Mouse (Mus musculus) adrenal gland (tissue): ENCODE measurements around the gene Meis3.

Experiments used
- intact Hi-C: fragments of 180-260 bp; cut with DNase I; formaldehyde crosslinking; loops from one replicate; pipeline ENCODE4 v1.15.1; 2025

Meis3 gene

DNA sequence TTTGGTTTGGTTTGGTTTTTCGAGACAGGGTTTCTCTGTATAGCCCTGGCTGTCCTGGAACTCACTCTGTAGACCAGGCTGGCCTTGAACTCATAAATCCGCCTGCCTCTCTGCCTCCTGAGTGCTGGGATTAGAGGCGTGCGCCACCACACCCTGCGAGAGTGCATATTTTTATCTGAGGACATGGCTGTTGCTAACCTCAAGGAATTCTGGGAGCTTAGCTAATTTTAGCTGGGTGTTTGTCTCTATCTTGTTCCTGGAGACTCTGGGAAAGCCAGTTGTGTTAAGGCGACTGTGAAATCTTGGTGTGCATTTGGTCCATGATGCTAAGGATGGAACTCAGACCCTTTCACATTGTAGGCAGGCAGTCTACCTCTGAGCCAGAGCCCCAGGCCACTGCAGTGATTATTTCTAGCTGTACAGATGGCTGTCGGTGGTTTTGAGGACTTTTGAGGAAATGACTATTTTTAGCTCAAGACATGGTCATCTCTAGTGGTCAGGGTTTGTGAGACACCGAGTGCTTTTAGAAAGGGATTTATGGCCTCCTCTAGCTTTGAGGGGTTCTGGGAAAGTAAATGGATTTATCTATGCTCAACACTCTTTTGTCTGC is 18.7 kb upstream of the Meis3 start:
- intact Hi-C loops, result no loop called here

DNA sequence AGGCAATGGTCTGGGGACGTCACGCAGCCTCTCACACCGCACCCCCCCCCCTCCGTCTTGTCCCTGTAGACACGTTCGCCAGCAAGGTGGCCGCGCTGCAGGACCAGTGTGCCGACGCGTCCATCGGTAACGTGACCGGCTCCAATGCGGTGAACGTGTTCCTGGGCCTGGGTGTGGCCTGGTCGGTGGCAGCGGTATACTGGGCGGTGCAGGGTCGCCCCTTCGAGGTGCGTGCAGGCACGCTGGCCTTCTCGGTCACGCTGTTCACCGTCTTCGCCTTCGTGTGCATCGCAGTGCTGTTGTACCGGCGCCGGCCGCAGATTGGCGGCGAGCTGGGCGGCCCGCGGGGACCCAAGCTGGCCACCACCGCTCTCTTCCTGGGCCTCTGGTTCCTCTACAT is 16.2 kb upstream of the Meis3 start:
- intact Hi-C loops, result no loop called here

DNA sequence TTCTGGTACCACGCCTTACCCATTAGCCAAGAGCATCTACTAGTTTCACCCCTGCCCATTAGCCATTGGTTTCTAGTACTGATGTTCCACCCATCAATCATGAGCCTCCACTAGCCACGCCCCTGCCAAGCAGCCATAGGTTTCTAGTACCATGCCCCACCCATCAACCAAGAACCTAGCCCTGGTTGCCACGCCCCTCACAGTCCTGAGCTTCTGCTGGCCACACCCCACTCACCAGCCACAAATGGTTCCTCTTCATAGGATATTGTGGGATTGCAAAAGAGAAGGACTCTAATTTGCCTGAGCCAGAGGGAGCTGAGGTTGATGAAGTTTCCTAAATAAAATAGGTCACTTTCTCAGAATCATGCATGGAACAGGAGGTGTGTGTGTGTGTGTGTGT is 14.2 kb upstream of the Meis3 start:
- intact Hi-C loops, result no loop called here

DNA sequence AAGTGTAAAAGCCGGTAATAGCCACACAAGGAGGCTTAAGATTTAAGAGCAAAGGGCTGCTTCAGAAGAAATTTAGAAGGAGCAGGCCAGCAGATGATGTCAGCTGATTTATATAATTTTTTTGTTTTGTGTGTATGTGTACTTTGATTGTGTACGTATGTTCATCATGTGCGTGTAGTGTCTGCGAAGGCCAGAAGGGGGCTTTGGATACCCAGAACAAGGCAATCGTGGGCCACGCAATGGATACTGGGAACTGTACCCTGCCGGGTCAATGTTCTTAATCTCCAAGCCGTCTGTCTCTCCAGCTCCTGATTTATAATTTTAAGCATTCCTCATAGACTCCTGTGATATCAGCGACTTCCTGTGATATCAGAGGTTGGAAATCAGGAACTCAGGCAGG is 13.6 kb upstream of the Meis3 start:
- intact Hi-C loops, result no loop called here

DNA sequence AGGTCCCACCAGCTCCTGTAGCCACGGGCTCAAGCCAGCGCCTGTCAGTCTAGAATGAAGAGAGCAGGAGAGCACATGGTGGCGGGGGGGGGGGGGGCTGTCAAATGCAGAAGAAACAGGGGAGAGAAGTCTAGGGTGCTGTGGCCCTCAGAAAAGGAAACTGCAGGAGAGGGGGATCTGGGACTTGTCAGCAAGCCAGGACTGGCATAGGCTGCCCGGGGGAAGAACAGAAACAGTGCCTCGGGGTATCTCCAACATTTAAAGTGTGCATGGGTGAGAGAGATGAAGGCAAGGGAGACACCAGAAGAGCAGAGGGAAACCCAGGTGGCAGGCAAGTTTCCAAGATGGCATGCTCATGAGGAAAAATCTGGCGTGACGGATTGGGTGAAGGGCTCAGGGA is 12.9 kb upstream of the Meis3 start:
- intact Hi-C loops, result no loop called here

DNA sequence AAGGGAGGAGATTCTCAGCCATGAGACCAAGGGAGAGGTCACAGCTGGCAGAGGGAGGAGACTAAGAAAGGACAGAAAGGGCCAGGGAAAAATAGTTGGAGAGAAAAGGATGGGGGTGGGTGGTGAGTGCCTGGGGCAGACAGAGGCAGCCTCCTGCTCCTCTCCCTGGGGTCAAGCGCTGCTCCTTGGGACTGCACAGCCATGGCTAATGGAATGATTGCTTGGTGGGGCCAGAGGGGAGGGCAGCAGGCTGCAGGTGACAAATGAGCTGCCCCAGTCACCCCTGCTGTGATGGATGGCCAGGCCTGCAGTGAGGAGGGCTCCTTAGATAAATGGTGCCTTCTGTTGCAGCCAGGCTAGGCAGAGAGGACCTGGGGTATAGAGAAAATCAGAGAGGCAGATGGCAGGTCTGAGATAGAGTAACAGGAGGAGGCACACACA is 2.7 kb upstream of the Meis3 start:
- intact Hi-C loops, result no loop called here

DNA sequence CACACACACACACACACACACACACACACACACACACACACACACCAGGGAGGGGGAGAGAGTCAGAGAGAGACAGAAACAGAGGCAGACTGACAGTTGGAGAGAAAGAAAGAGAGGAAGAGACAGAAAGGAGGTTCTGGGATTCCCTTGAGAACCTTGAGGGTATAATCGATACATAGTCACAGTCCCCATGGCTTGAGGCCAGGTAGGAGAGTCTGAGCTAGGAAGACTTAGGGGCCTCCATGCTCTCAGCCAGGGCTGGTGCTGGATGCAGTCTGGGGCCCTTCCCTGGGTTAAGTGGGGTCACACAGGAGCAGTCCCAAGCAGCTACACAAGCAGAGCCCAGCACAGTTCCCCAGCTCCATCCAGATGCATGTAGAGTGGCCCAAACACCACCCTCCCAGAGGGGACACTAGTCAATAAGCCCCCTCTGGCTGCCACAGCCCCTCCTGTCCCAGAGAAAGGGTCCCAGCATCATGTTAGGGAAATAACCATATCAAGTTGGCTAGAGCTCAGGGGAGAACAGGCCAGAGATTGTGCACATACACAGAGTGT is 2.2 kb upstream of the Meis3 start:
- intact Hi-C loops, result no loop called here

DNA sequence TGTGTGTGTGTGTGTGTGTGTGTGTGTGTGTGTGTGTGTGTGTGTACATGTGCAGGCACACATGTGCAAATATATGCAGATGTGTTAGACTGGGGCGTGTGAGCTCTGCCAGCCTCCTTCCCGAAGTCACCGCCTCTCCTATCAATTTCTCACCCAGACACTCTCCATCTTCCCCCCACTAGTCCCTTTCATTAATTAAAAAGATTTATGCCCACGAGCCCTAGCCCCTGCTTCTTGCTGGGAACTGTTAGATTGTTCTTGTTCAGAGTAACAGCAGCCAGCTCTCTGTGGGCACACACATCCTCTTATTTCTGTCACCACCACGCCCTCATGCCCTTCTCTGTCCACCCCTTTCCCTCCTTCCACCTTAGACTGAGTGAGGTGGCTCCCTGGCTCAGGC is 1.7 kb upstream of the Meis3 start:
- intact Hi-C loops, result no loop called here

DNA sequence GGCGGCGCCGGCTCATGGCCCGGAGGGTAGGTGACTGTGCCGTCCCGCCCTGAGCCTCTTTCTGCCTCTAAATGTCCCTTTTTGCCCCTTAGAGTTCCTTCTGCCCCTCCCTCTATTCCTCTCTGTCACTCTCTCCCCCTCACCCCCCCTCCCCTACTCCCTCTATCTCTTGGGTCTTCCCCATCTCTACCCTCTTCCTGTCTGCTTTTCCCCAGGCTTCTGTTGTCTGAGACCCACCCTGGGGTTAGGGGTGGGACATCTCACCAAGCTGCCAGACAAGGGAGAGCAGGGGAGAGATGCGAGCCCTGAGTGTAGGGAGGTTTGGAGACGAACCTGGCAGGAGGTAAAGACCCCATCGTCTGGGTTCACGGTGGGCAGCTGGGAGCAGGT is 647 bp downstream of the Meis3 start:
- intact Hi-C loops, result no loop called here

DNA sequence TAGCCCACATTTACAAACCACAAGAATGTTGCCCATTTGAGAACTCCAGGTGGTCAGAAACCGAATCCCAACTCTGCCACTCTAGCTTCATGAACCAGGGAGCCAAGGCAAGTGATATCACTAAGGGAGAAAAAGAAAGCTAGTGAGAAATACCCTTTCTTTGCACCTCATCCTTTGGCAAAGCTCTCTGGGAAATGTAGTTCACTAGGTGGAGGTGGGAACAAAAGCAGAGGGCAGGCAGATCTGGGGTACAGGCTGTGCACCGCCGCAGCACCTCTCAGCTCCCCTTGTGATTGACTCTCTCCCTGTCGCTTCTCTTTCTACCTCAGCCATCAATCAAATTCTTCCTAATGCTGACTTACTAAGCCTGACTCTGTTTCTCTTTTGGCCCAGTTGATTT is 3.2 kb downstream of the Meis3 start:
- intact Hi-C loops, result no loop called here

DNA sequence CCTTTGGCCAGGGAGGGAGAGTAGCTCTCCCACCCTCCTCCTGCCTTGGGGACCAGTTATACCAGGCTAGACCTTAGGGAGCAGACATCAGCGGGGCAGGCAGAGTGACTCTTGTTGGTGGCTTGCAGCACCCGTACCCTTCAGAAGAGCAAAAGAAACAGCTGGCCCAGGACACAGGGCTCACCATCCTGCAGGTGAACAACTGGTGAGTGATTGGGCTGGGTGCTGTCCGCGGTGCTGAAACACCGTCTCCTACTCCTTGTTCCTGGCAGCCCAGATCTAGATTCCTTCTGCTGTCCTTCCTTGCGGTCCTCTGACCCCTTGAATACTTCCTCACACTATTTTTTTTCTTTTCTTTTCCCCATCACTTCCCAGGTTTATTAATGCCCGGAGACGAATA is 8.8 kb downstream of the Meis3 start:
- intact Hi-C loops, result loop anchor here (10.0 kb wide), 1 partner anchor 191 kb away; no protein-coding TSS in a partner anchor

DNA sequence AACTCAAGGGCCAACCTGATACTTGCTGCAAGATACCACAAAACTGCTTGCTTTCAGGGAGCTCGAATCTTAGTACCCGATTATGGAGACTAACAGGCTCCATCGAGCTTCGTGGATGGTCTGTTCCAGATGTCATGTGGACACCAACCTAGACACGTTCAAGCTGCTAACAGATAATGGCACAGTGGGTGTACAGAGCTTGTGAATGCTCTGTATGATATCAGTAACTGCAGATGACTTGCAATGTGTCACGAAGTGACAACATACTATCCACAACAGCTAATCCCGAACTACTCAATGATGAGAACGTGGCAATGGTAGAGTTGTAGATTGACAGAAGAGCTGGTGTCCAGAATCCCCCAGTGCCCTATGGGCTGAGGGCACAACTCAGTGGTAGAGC is 12.6 kb downstream of the Meis3 start:
- intact Hi-C loops, result loop anchor here (10.0 kb wide), 1 partner anchor 187 kb away; no protein-coding TSS in a partner anchor

DNA sequence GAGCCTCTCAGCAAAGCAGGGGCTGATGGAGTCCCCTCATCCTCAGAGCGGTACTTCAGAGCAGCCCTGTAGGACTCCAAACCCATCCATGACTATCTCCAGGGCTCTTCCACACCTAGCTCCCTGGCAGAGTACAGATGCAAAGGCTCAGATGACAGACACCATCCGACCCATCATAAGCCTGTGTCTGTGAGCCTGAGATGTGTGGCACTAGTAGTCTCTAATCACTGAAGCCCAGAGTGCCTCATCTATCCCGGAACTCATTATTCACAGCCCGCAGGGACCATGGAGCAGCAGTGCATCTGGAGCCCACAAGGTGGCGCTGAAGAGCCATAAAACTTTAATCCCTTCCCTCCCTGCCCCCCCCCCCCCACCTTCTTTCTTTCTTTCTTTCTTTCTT is 17.4 kb downstream of the Meis3 start:
- intact Hi-C loops, result loop anchor here (1.0 kb wide), 1 partner anchor 71 kb away; no protein-coding TSS in a partner anchor

DNA sequence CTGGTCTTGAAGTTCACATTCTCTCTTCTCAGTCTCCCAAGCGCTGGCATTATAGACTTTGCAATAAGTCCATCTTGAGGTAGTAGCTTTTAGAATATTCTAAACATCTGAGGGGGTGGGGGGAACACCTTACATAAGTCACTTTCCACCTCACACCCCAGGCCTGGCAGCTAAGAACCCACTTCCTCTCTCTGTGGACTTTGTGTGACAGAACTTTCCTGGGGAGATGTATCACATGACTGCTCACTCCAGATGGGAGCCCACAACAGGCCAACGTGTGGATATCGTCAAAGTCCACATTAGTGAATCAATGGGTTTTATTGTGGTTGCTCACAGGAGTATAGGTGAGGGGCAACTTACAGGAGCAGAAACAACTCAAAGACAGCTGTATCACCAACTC is 18.8 kb downstream of the Meis3 start:
- intact Hi-C loops, result no loop called here

DNA sequence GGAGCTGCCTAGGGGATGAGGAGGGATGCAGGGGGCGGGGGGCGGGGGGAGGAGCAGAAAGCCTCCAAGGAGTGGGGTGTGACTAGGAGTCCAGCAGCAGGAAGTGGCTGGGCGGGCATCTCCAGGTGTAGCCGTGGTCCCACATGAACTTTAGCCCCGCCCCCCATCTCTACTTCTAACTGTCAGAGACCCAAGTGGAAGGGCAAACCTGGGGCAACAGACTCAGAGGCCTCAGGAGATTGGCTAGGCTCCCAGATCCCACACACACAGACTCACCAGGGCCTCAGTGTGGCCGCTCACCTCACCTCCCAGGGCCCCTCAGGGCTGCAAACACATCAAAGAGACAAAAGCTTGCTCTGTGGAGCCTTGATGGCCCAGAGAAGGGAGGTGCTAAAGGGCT is 21.7 kb downstream of the Meis3 start:
- intact Hi-C loops, result no loop called here

DNA sequence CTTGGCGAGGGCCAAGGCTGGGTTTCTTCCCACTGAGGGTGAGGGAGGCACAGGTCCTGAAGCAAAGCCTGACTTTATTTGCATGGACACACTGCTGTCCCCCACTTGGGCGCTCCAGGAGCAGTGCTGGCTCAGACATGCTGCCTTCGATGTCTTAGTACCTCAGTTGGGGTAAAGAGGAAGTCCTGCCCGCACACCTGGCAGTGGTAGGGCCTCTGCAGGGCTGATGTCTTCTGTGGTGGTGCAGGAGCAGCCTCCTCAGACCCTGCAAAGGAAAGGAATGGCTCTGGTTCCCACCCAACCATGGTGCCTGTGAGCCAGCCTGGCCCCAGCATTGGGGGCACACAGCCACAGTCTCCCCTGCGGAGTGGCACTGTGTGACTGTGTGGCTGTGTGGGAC is 22.3 kb downstream of the Meis3 start:
- intact Hi-C loops, result no loop called here

DNA sequence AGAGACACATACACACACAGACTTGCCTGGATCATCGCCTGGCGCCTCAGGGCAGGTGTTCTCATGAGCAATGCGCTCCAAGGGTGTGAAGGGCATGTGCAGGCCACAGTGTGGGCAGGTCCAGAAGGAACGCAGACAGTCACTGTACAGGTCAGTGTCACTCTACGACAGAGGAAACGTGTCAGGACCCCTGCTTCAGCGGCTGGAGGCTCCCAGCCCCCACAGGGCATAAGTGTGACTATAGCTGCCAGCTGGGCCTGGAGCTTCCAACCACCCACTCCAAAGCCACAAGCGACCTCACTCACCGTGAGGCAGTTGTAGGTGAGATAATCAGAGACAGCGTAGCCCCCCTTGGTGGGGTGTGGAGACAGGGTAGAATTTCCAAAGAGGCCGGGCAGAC is 23.6 kb downstream of the Meis3 start:
- intact Hi-C loops, result no loop called here

DNA sequence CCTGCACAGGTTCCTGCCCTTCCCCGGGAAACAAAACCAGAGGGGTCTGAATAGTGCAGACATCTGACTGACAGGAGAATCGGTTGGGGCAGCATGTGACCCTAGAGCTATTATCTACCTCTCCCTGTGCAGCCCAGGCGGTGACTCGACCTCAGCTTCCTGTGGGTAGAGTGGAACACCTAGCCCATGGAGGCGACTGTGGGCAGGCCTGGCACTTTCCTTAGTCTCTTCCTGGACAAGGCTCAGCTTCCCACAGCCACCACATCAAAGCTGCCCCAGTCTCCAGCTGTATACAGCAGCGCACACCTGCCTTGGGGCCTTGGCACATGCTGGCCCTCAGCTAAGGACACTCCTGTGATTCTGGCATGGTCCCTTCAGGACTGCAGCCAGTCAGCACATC is 26.2 kb downstream of the Meis3 start:
- intact Hi-C loops, result no loop called here

DNA sequence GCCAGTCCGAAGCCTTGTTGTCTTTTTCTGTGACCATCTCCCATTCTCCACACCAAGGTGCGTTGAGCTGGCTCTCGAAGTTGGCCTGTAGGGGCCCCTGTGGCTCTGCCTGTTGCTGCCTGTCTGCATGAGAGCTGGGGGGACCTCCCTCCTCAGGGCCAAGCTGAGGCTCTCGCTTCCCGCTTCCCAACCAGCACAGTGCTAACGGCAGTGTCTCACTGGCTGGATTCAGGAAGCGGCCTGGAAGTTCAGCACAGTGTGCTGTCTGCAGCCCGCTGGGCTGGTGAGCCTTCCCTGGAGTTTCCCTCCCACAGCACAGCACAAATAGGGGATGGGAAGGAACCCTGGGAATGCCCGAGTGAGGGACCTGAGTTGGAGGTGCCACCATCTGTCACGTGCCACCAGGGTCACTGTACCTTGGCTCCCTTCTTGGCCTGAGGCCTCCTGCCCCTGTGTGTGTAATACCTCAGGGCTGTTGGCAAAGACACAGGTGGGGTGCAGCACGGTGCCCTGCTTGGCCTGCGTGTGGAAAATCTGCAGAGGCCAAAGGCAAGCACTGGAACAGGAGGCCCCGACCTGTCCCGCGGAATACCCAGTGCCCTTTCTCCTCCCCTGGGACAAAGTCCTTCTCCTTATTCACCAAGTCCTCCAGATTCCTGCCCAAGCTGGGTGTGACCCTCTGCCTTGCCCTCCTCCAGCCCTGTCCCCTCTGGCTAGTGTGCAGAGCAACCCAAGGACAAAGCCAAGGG is 28.0 kb downstream of the Meis3 start:
- intact Hi-C loops, result no loop called here

DNA sequence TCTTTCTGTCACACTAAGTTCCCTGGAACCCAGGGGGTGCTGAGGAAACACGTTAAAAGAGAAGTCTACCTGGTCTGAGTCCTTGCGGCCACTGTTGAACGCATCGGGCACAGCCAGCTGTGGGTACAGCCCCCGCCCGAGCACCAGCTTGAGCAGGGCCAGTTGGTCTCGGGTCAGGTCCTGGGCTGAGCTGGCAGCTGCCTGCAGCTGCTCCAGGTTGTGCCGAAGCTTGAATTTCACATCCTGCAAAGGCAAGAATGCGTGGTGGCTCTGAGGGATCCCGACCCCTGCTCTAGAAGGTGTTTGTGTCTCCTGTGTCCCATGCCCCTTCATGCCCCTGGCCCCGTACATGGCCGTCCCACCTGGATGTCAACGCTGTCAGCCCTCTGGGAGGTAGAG is 28.6 kb downstream of the Meis3 start:
- intact Hi-C loops, result no loop called here

DNA sequence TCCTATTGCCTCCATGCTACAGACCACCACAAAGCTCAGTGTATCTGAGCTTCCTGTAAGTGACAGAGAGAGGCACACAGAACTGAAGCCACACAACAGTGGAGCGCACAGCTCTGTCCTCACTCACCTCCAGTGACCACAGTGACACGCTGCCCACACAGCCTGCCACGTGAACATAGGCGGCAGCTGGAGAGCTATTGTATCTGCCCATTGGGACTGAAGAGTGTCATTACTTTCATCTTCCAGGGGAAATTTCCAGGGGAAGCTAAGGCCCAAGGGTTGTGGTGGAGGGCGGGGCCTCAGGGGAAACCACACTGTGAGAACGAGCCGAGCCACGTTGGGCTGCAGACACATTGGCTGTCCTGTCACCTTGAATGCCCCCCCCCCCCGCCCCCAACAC is 29.9 kb downstream of the Meis3 start:
- intact Hi-C loops, result no loop called here

DNA sequence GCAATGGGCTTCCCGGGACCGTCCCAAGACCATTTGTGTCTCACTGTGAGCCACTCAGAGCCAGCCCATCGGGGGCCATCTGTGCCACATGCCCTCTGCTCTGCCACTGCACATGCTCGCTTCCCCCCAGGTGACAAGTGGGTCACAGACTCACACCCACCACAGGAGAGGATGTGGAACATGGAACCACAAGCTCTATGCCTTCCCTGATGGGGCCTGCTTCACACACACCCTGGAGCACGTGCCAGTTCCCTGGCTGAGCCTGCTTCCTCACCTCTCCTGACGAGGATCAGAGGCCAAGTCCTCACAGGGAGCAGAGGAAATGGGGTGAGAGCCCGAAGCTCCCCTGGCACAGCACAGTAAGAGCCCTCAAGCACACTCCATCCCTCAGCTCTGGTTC is 32.2 kb downstream of the Meis3 start:
- intact Hi-C loops, result no loop called here

DNA sequence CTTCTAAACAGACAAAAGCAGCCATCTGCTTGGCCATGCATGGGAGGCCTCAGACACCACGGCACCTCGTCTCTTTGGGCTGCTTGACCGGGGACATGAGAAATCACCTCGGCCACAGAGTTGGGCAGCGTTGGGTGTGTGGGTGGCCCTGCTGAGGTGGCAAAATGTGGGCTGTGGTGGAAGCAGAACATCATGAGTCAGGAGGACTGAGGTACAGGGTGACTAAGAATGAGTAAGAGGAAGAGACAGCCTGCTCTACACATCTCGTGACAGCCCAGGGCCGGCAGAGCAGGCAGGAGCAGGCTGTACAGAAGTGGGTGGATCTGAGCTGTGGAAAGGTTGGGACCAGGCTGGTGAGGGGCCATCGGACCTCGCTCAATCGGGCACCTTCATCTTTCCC is 32.6 kb downstream of the Meis3 start:
- intact Hi-C loops, result no loop called here
